Mouse (Mus musculus) NIH3T3 (cell line): ENCODE measurements around the gene Lmnb2.
A peak's percentile ranks its signal among the peaks of the same experiment; 100 is the strongest.

Experiments used
- DNase-seq: peaks from one replicate; pipeline ENCODE4 v3.0.0-alpha.2; 2012; ENCODE audit warnings: low read depth

Lmnb2 gene

GRCm38 (mm10) chr10:80855749-80856073 lies 62.3 kb downstream of the Lmnb2 start:
- DNase-seq, result peak; percentile 45

- DNase-seq, result peak; percentile 99
These were observed 62.9 kb downstream of the Lmnb2 start, which contains the start of the genes Lsm7 and Sppl2b for GRCm38 (mm10) chr10:80854913-80855748. TSS of gene Lsm7 (minus strand) at chr10:80855209. TSS of gene Sppl2b (plus strand) at chr10:80855275.
